Mouse (Mus musculus) Patski (cell line): ENCODE results near the gene Arpc2. TPM values are rescaled to one million over a fixed set of nuclear protein-coding genes. Genes with fewer than 3 reads are reported as not detected.

Source experiments
- ATAC-seq: fragments of 100-300 bp; one replicate; pipeline ENCODE4 v1.8.0; 2021
- CTCF ChIA-PET: fragments of 350-600 bp; sonication (Branson Sonifier 250); formaldehyde crosslinking; loops from one replicate; lab custom pipeline; 2022; ENCODE audit warnings: inconsistent platforms; lab: Charles Lee
- POLR2A ChIA-PET: fragments of 350-600 bp; sonication (Branson Sonifier 250); formaldehyde crosslinking; loops from one replicate; lab custom pipeline; 2022; ENCODE audit warnings: antibody characterized with exemption, inconsistent platforms; lab: Charles Lee
- DNase-seq: peaks from one replicate; pipeline ENCODE4 v3.0.0-alpha.2; 2011; ENCODE audit warnings: low read depth, low spot score
- H3K27me3 ChIP-seq: fragments of 371-371 bp; one replicate; pipeline ENCODE4 v1.5.1; 2021
- CTCF ChIP-seq: fragments of 100-300 bp; IDR thresholded peaks from one replicate; pipeline ENCODE4 v1.5.1; 2021
- in situ Hi-C: fragments of 300-500 bp; cut with MboI; formaldehyde crosslinking; loops from 3 replicates; pipeline ENCODE4 v1.11.1; 2018; ENCODE audit warnings: low pct_unique_long_range_greater_than_20kb, mixed read lengths
- polyA plus RNA-seq: library from polyadenylated mRNA; unstranded; gene quantifications from one replicate; pipeline ENCODE4 v1.2.3, GENCODE M21; 2021

Arpc2 gene
- polyA plus RNA-seq, 1 experiment from 2014 or later = 419 TPM

GRCm38 (mm10) chr1:74304339-74304790, 68.5 kb downstream of the Arpc2 start:
- no peaks in the 10 kb centered on the region for H3K27me3 ChIP-seq
- DNase-seq = no peak
- CTCF ChIA-PET = interaction anchor here (1.3 to 1.7 kb wide), 3 partner anchors 9 to 99 kb away, joined by 4 to 6 read pairs (median 4); no protein-coding TSS in a partner anchor
- ATAC-seq = peak; percentile 24
- POLR2A ChIA-PET = interaction anchor here (1.4 to 1.7 kb wide), 2 partner anchors 15 to 19 kb away, joined by 3 to 4 read pairs; no protein-coding TSS in a partner anchor
- no peak for TF ChIP-seq CTCF
- in situ Hi-C loops = no loop called here

GRCm38 (mm10) chr1:74304946-74305345, 69.1 kb downstream of the Arpc2 start:
- ATAC-seq = no peak
- H3K27me3 ChIP-seq = no peaks in the 10 kb centered on the region
- no peak for TF ChIP-seq CTCF
- in situ Hi-C loops = no loop called here
- ChIA-PET CTCF (interaction anchor here (1.3 to 1.7 kb wide), 3 partner anchors 9 to 99 kb away, joined by 4 to 6 read pairs (median 4); no protein-coding TSS in a partner anchor), POLR2A (interaction anchor here (1.4 to 1.7 kb wide), 2 partner anchors 15 to 19 kb away, joined by 3 to 4 read pairs; no protein-coding TSS in a partner anchor)
- DNase-seq = no peak

GRCm38 (mm10) chr1:74305522-74305921, 69.6 kb downstream of the Arpc2 start, which contains the start of gene Tmbim1:
Gene Tmbim1 (minus strand): TSS chr1:74305622.
- in situ Hi-C loops = no loop called here
- no peak for ATAC-seq
- no peak for TF ChIP-seq CTCF
- POLR2A ChIA-PET = interaction anchor here (1.4 kb wide), 1 partner anchor 16 kb away, joined by 3 read pairs; no protein-coding TSS in a partner anchor
- H3K27me3 ChIP-seq = no peaks in the 10 kb centered on the region
- DNase-seq = no peak
- CTCF ChIA-PET = interaction anchor here (1.3 to 1.7 kb wide), 3 partner anchors 10 to 100 kb away, joined by 4 to 6 read pairs (median 4); no protein-coding TSS in a partner anchor

GRCm38 (mm10) chr1:74307146-74307545, 71.3 kb downstream of the Arpc2 start:
- H3K27me3 ChIP-seq = no peaks in the 10 kb centered on the region
- ChIA-PET POLR2A (interaction anchor here (0.6 to 0.7 kb wide), 2 partner anchors 12 to 133 kb away, joined by 3 to 6 read pairs; no protein-coding TSS in a partner anchor), CTCF (no interaction called here)
- no peak for TF ChIP-seq CTCF
- in situ Hi-C loops = no loop called here
- ATAC-seq (no peak), DNase-seq (no peak)

GRCm38 (mm10) chr1:74308001-74308964, 72.4 kb downstream of the Arpc2 start:
- POLR2A ChIA-PET = no interaction called here
- no peak for DNase-seq

GRCm38 (mm10) chr1:74309767-74310166, 73.9 kb downstream of the Arpc2 start:
- in situ Hi-C loops = loop anchor here (5.0 kb wide), 2 partner anchors 53 to 138 kb away; partner anchors contain the start of gene Catip
- ChIA-PET POLR2A (no interaction called here), CTCF (interaction anchor here (1.3 to 1.8 kb wide), 2 partner anchors 12 to 23 kb away, joined by 4 to 6 read pairs; no protein-coding TSS in a partner anchor)
- no peak for TF ChIP-seq CTCF
- no peak for ATAC-seq
- no peak for DNase-seq
- H3K27me3 ChIP-seq = no peaks in the 10 kb centered on the region

More at GRCm38 (mm10) chr1:74308001-74308964, 72.4 kb downstream of the Arpc2 start:
- H3K27me3 ChIP-seq = no peaks in the 10 kb centered on the region
- in situ Hi-C loops = no loop called here
- no peak for ATAC-seq
- CTCF ChIA-PET = interaction anchor here (1.8 kb wide), 1 partner anchor 10 kb away, joined by 6 read pairs; no protein-coding TSS in a partner anchor
- TF ChIP-seq CTCF = no peak

GRCm38 (mm10) chr1:74313049-74313692, 77.3 kb downstream of the Arpc2 start:
- in situ Hi-C loops = loop anchor here (5.0 kb wide), 2 partner anchors 49 to 134 kb away; partner anchors contain the start of gene Catip
- DNase-seq (no peak), ATAC-seq (no peak)
- CTCF ChIA-PET = interaction anchor here (0.6 to 3.7 kb wide), 9 partner anchors 15 to 107 kb away, joined by 3 to 18 read pairs (median 4); partner anchors contain the start of gene Catip
- POLR2A ChIA-PET = no interaction called here
- no peaks in the 10 kb centered on the region for H3K27me3 ChIP-seq
- TF ChIP-seq CTCF = peak; percentile 86

- no peak for TF ChIP-seq CTCF
- ChIA-PET CTCF (interaction anchor here (3.5 to 3.7 kb wide), 2 partner anchors 13 to 47 kb away, joined by 9 to 18 read pairs; partner anchors contain the start of gene Catip), POLR2A (interaction anchor here (0.8 kb wide), 1 partner anchor 83 kb away, joined by 5 read pairs; no protein-coding TSS in a partner anchor)
- in situ Hi-C loops = loop anchor here (5.0 kb wide), 2 partner anchors 48 to 133 kb away; partner anchors contain the start of gene Catip
- H3K27me3 ChIP-seq = no peaks in the 10 kb centered on the region
- ATAC-seq = no peak
- DNase-seq = no peak
These were observed 78.9 kb downstream of the Arpc2 start for GRCm38 (mm10) chr1:74314796-74315195.

GRCm38 (mm10) chr1:74316114-74316827, 80.4 kb downstream of the Arpc2 start:
- no peak for TF ChIP-seq CTCF
- H3K27me3 ChIP-seq = no peaks in the 10 kb centered on the region
- no peak for ATAC-seq
- ChIA-PET POLR2A (no interaction called here), CTCF (no interaction called here)
- in situ Hi-C loops = no loop called here
- no peak for DNase-seq

Other genes with a start within 250 kb of the Arpc2 start
- gene Tns1, start 111.6 kb upstream of the Arpc2 start, polyA plus RNA-seq = 393 TPM
- 0.72 TPM for gene Rufy4, start 110.5 kb upstream of the Arpc2 start, polyA plus RNA-seq
- 0.01 TPM for gene Cxcr2, start 82.1 kb upstream of the Arpc2 start, polyA plus RNA-seq
- gene Cxcr1, start 41.5 kb upstream of the Arpc2 start, polyA plus RNA-seq = not detected
- gene Gpbar1, start 42.5 kb downstream of the Arpc2 start, polyA plus RNA-seq = 1.7 TPM
- gene Aamp, start 48.7 kb downstream of the Arpc2 start, polyA plus RNA-seq = 257 TPM
- gene Pnkd, start 48.8 kb downstream of the Arpc2 start, polyA plus RNA-seq = 158 TPM
- gene Tmbim1, start 69.5 kb downstream of the Arpc2 start, polyA plus RNA-seq = 28.0 TPM
- gene Catip, start 126.0 kb downstream of the Arpc2 start, polyA plus RNA-seq = 2.2 TPM
- 0.10 TPM for gene Slc11a1, start 139.1 kb downstream of the Arpc2 start, polyA plus RNA-seq
- 81.9 TPM for gene Ctdsp1, start 155.4 kb downstream of the Arpc2 start, polyA plus RNA-seq
- gene Vil1, start 173.3 kb downstream of the Arpc2 start, polyA plus RNA-seq = 0.13 TPM